Mouse (Mus musculus): Measurements from ENCODE around the gene Sorl1. TPM values are rescaled to one million over a fixed set of nuclear protein-coding genes. Genes with fewer than 3 reads are reported as not detected.

Sorl1 gene
- polyA plus RNA-seq, 1 experiment from 2014 or later = 4.1 TPM

DNA sequence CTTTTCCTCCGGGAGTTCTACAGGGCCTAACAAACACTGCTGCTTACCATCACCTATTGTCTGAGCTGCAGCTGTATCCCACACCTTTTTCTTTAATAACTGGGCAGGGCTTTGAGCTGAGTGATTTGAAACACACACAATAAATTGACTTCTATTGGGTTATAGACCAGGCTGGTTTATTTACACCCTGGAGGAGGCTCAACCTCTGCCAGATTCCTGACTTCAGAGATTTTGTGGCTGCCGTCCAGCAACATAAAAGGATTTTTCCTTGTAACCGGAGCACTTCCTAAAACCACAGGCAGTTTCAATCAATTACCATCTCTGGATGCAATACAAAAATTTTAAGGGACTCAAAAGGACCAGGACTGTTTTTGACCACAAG lies 186.1 kb downstream of the Sorl1 start:
- Histone ChIP-seq H3K4me3 (ENCODE audit: low read depth, low read length) (no peak overlapping the region), H3K36me3 (ENCODE audit: control insufficient read depth, insufficient read depth, low read length) (no peaks in the 10 kb centered on the region), H3K4me1 (ENCODE audit: control insufficient read depth, insufficient read depth, low read length) (peaks cover 47% of the 10 kb centered on the region), H3K4me2 (ENCODE audit: low read depth, severe bottlenecking) (no peak overlapping the region), H3K27ac (replicated peaks; ENCODE audit: low read depth, low read length) (peak overlapping the region; percentile 98), H3K9me3 (ENCODE audit: control insufficient read depth, low read length) (no peaks in the 10 kb centered on the region), H3K27me3 (ENCODE audit: control insufficient read depth, insufficient read depth, low read length) (no peaks in the 10 kb centered on the region), H3K9ac (ENCODE audit: low read length) (peak overlapping the region; percentile 19; the same call in 1 of the 2 replicates)
- ATAC-seq (ENCODE audit: insufficient number of reproducible peaks, low FRiP score, low TSS enrichment, low read depth) (peak; percentile 49), DNase-seq (ENCODE audit: low spot score) (peak; percentile 64)
- 8% methylated on average over 3 of the region's 3 CpGs for WGBS

DNA sequence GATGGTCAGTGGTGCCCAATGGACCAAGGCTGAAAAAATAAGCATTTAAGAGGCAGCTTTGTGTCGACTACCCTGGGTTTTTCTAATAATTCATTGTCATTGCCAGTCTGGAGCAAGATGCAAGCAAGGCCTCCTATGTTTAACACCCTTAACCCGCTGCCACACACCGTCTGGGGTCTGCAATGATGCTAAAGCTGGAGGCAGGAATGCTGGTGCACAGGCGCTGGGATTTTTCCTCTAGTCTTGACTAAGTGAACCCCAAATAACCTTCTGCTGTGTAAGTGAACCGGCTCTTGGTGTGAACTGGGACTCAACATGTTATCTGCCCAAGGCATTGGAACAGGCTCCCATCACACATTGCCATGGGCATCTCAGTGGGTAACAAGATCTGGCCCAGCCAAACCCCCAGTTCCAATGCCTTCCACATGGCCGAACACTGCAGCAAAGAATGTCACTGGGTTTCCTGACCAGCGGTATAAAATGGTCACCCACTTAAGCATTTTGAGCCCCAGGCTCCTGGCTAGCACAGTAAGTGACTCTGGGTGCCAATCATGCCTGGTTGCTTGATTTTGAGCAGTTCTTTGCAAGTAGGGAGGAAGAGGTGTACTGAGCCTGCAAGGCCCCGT lies 186.6 kb downstream of the Sorl1 start:
- Histone ChIP-seq H3K27me3 (ENCODE audit: control insufficient read depth, insufficient read depth, low read length) (no peaks in the 10 kb centered on the region), H3K9ac (ENCODE audit: low read length) (peak overlapping the region; percentile 19; the same call in 1 of the 2 replicates), H3K27ac (replicated peaks; ENCODE audit: low read depth, low read length) (peak overlapping the region; percentile 98), H3K36me3 (ENCODE audit: control insufficient read depth, insufficient read depth, low read length) (no peaks in the 10 kb centered on the region), H3K4me2 (ENCODE audit: low read depth, severe bottlenecking) (no peak overlapping the region), H3K9me3 (ENCODE audit: control insufficient read depth, low read length) (no peaks in the 10 kb centered on the region), H3K4me1 (ENCODE audit: control insufficient read depth, insufficient read depth, low read length) (peaks cover 45% of the 10 kb centered on the region), H3K4me3 (ENCODE audit: low read depth, low read length) (no peak overlapping the region)
- DNase-seq (ENCODE audit: low spot score) (peak; percentile 65), ATAC-seq (ENCODE audit: insufficient number of reproducible peaks, low FRiP score, low TSS enrichment, low read depth) (peak; percentile 4; the same call in 1 of the 2 replicates)
- 43% methylated on average over 8 of the region's 8 CpGs for WGBS

DNA sequence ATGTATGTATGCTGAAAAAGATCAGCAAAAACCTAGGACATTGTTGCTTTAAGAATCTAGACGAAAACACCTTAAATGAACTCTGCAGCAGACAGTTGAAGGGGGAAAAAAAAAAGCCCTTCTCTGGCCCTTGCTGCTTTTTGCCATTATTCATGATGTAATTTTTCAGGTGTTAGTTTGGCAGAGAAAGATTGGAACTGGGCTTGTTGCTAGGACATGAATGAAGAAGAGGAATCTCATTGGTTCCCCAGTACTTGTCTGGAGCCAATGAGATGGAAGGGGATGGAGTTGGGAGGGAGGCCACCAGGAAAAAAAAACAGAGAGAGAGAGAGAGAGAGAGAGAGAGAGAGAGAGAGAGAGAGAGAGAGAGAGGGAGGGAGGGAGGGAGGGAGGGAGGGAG lies 187.5 kb downstream of the Sorl1 start:
- peaks cover 45% of the 10 kb centered on the region for H3K4me1 ChIP-seq (ENCODE audit: control insufficient read depth, insufficient read depth, low read length)

DNA sequence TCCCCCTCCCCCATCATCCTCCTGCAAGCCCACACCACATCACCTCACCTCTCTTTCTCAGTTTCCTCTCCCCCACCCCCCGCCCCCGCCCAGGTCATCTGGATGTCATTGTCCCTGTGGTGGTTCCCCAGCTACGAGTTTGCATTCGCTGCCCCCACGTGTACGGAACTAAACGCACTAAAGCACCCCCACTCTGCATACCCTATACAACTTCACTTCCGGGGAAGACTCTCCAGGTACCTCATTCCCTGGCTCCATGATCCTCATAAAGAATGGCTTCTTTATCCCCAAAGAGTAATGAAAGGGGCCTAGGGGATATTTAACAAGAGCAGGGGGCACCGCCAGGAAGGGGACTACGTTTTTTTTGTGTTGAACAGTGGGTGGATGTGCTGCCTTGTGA lies 188.1 kb downstream of the Sorl1 start:
- ATAC-seq (ENCODE audit: insufficient number of reproducible peaks, low FRiP score, low TSS enrichment, low read depth) (peak; percentile 61; the same call in 1 of the 2 replicates), DNase-seq (ENCODE audit: low spot score) (no peak)
- H3K36me3 ChIP-seq (ENCODE audit: control insufficient read depth, insufficient read depth, low read length) = no peaks in the 10 kb centered on the region
- peak overlapping the region; percentile 84 for H3K9ac ChIP-seq (ENCODE audit: low read length)
- H3K9me3 ChIP-seq (ENCODE audit: control insufficient read depth, low read length) = no peaks in the 10 kb centered on the region
- peak overlapping the region; percentile 100 for H3K27ac ChIP-seq (replicated peaks; ENCODE audit: low read depth, low read length)
- H3K4me3 ChIP-seq (ENCODE audit: low read depth, low read length) = no peak overlapping the region
- no peaks in the 10 kb centered on the region for H3K27me3 ChIP-seq (ENCODE audit: control insufficient read depth, insufficient read depth, low read length)
- H3K4me2 ChIP-seq (ENCODE audit: low read depth, severe bottlenecking) = peak overlapping the region; percentile 58; the same call in 1 of the 2 replicates
- peaks cover 45% of the 10 kb centered on the region for H3K4me1 ChIP-seq (ENCODE audit: control insufficient read depth, insufficient read depth, low read length)
- 0% methylated on average over 10 of the region's 10 CpGs for WGBS

More for the DNA sequence above, 187.5 kb downstream of the Sorl1 start:
- 8% methylated on average over 1 of the region's 1 CpGs for WGBS
- Histone ChIP-seq H3K36me3 (ENCODE audit: control insufficient read depth, insufficient read depth, low read length) (no peaks in the 10 kb centered on the region), H3K4me3 (ENCODE audit: low read depth, low read length) (no peak overlapping the region), H3K27me3 (ENCODE audit: control insufficient read depth, insufficient read depth, low read length) (no peaks in the 10 kb centered on the region), H3K27ac (replicated peaks; ENCODE audit: low read depth, low read length) (peak overlapping the region; percentile 100; the same call in 1 of the 2 replicates), H3K9ac (ENCODE audit: low read length) (no peak overlapping the region), H3K4me2 (ENCODE audit: low read depth, severe bottlenecking) (no peak overlapping the region), H3K9me3 (ENCODE audit: control insufficient read depth, low read length) (no peaks in the 10 kb centered on the region)
- DNase-seq (ENCODE audit: low spot score) (peak; percentile 47), ATAC-seq (ENCODE audit: insufficient number of reproducible peaks, low FRiP score, low TSS enrichment, low read depth) (no peak)

DNA sequence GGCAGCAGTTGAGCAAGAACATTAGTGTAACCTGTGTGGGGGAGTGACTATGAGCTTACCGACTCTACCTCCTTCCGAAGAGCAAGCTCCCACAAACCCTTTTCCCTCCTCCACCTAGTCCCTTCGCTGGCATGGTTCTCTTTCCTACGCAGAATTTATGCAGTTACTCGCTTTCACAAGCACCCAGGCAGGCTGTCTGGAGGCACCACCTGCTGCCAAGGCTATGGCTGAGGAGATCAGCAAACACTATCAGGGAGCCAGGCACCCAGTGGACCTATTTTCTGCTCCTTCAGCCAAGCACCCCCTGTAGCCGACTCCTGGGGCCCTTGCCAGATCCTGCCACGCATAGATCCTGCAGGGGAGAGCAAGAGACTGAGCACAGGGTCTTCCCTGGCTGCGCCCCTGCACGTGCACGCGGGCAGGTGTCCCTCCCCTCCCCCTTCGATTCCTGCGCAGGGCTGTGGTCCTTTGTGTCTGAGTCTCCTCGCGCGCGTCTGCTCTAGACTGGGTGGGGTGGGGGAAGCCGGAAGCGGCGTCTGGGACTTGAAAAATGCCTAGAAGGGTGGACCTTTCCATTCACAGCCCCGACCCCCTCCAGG lies 188.6 kb downstream of the Sorl1 start:
- 1% methylated on average over 21 of the region's 21 CpGs for WGBS
- peaks cover 48% of the 10 kb centered on the region for H3K4me1 ChIP-seq (ENCODE audit: control insufficient read depth, insufficient read depth, low read length)
- no peaks in the 10 kb centered on the region for H3K36me3 ChIP-seq (ENCODE audit: control insufficient read depth, insufficient read depth, low read length)
- H3K27ac ChIP-seq (replicated peaks; ENCODE audit: low read depth, low read length) = peak overlapping the region; percentile 100
- H3K9me3 ChIP-seq (ENCODE audit: control insufficient read depth, low read length) = no peaks in the 10 kb centered on the region
- H3K4me2 ChIP-seq (ENCODE audit: low read depth, severe bottlenecking) = peak overlapping the region; percentile 58
- H3K27me3 ChIP-seq (ENCODE audit: control insufficient read depth, insufficient read depth, low read length) = no peaks in the 10 kb centered on the region
- peak; percentile 95 for DNase-seq (ENCODE audit: low spot score)
- peak overlapping the region; percentile 16 for H3K4me3 ChIP-seq (ENCODE audit: low read depth, low read length)
- peak overlapping the region; percentile 84 for H3K9ac ChIP-seq (ENCODE audit: low read length)
- peak; percentile 87 for ATAC-seq (ENCODE audit: insufficient number of reproducible peaks, low FRiP score, low TSS enrichment, low read depth)

DNA sequence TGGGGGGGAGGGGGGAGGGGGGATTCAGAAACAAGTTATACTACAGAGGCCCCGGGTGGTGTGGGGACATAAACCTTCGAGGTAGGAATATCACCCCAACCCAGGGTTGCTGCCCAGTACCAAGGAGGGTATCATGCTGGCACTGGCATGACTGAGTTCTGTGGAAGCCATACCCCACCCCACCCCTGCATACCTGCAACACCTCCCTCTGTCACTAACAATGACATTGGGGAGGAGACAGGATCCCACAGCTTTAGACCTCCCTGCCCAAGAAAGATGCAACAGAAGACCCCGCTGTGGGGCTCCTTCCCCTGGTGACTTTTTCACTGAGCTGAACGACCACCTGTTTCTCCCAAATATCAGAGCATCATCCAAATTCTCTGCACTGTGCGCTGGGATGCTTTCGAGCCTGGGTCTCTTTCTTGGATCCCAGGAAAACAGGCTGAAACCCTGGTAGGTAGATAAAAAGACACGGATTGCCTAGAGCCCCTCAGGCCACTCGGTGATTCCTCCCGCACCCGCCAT lies 189.2 kb downstream of the Sorl1 start:
- DNase-seq (ENCODE audit: low spot score) (no peak), ATAC-seq (ENCODE audit: insufficient number of reproducible peaks, low FRiP score, low TSS enrichment, low read depth) (no peak)
- Histone ChIP-seq H3K4me1 (ENCODE audit: control insufficient read depth, insufficient read depth, low read length) (peaks cover 48% of the 10 kb centered on the region), H3K9ac (ENCODE audit: low read length) (peak overlapping the region; percentile 84), H3K27me3 (ENCODE audit: control insufficient read depth, insufficient read depth, low read length) (no peaks in the 10 kb centered on the region), H3K4me3 (ENCODE audit: low read depth, low read length) (no peak overlapping the region), H3K9me3 (ENCODE audit: control insufficient read depth, low read length) (no peaks in the 10 kb centered on the region), H3K27ac (replicated peaks; ENCODE audit: low read depth, low read length) (peak overlapping the region; percentile 100), H3K4me2 (ENCODE audit: low read depth, severe bottlenecking) (peak overlapping the region; percentile 58; the same call in 1 of the 2 replicates), H3K36me3 (ENCODE audit: control insufficient read depth, insufficient read depth, low read length) (no peaks in the 10 kb centered on the region)
- 12% methylated on average over 10 of the region's 10 CpGs for WGBS

DNA sequence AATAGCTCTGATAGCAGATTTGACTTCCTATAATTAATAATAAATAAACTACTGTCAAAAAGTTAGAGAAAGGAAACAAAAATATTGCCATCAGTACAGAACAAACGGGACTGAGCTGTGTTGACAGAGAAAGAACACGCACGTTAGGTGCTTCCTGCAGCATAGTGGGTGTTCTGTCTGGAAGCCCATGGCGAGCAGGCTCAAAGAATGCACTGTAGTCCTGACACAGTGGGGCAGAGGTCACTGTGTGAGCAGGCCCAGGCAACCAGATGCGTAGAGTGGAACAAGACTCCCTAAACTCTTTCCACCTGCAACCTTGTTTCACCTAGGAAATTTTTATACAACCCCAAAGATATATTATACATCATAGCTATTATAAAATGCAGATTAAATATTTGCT lies 194.1 kb downstream of the Sorl1 start:
- H3K27ac ChIP-seq (replicated peaks; ENCODE audit: low read depth, low read length) = 0 out of 2 replicates have a peak overlapping the region, but pooled peaks have one; percentile 36
- H3K4me1 ChIP-seq (ENCODE audit: control insufficient read depth, insufficient read depth, low read length) = peaks cover 24% of the 10 kb centered on the region
- H3K4me3 ChIP-seq (ENCODE audit: low read depth, low read length) = no peak overlapping the region
- no peak overlapping the region for H3K9ac ChIP-seq (ENCODE audit: low read length)
- no peak overlapping the region for H3K4me2 ChIP-seq (ENCODE audit: low read depth, severe bottlenecking)
- DNase-seq (ENCODE audit: low spot score) (peak; percentile 64), ATAC-seq (ENCODE audit: insufficient number of reproducible peaks, low FRiP score, low TSS enrichment, low read depth) (no peak)
- 25% methylated on average over 5 of the region's 5 CpGs for WGBS
- no peaks in the 10 kb centered on the region for H3K27me3 ChIP-seq (ENCODE audit: control insufficient read depth, insufficient read depth, low read length)
- no peaks in the 10 kb centered on the region for H3K36me3 ChIP-seq (ENCODE audit: control insufficient read depth, insufficient read depth, low read length)
- H3K9me3 ChIP-seq (ENCODE audit: control insufficient read depth, low read length) = no peaks in the 10 kb centered on the region

DNA sequence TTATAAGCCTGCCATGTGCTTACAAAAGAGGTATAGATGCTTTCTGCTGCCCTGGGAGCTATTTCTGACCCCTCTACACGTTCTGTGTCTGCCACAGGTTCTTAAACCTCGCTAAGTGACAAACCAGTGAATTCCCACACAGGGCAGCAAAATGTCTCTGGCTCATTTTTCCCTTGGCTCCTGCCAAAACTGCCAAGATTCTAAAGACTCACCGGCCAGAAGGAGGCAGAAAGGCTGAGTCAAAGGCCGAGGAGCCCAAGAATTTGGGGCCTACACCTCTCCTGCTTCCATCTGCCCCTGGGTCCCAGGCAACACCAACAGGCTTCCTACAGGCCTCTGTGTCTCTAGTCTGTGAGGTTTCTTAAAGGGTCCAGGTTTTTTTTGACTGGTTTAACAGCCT lies 198.4 kb downstream of the Sorl1 start:
- Histone ChIP-seq H3K4me2 (ENCODE audit: low read depth, severe bottlenecking) (no peak overlapping the region), H3K9me3 (ENCODE audit: control insufficient read depth, low read length) (0 out of 2 replicates have a peak, but pooled peaks cover 2% of the 10 kb centered on the region), H3K4me3 (ENCODE audit: low read depth, low read length) (no peak overlapping the region), H3K4me1 (ENCODE audit: control insufficient read depth, insufficient read depth, low read length) (peaks cover 13% of the 10 kb centered on the region), H3K9ac (ENCODE audit: low read length) (0 out of 2 replicates have a peak overlapping the region, but pooled peaks have one; percentile 4), H3K27me3 (ENCODE audit: control insufficient read depth, insufficient read depth, low read length) (no peaks in the 10 kb centered on the region), H3K36me3 (ENCODE audit: control insufficient read depth, insufficient read depth, low read length) (no peaks in the 10 kb centered on the region), H3K27ac (replicated peaks; ENCODE audit: low read depth, low read length) (peak overlapping the region; percentile 85)
- 63% methylated on average over 4 of the region's 4 CpGs for WGBS
- DNase-seq (ENCODE audit: low spot score) = no peak
- ATAC-seq (ENCODE audit: insufficient number of reproducible peaks, low FRiP score, low TSS enrichment, low read depth) = no peak

All from limb, embryonic 11.5 days (tissue).